Mouse (Mus musculus): ENCODE measurements around the gene Usp38.

DNA sequence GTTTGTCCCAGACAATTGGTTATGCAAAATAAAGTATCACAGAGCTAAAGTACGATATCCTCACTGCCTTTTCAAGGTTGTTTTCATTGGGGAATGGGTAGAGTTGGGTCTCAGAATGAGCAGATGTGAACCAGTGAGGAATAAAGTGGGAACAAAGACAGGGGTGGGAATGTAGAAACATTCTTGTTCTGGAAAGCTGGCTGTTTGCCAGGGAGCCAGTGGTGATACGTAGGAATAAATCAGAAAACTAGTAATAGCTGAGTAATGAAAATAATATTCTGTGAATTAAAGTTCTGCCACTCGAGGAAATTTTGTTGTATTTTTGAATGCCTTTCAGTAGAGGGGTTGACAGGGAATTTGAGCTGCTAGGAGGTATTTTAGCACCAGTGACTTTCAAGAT, 29.5 kb upstream of the Usp38 start:
- TF ChIP-seq CTCF (IDR thresholded peaks at IDR 0.05; ENCODE audit: low read depth) (no peak), EP300 (IDR thresholded peaks at IDR 0.05; ENCODE audit: low read depth) (no peak)

Data from liver, postnatal 0 days (tissue).